ENCODE assay signal across 22 mouse cellular contexts in the genomic region with DNA sequence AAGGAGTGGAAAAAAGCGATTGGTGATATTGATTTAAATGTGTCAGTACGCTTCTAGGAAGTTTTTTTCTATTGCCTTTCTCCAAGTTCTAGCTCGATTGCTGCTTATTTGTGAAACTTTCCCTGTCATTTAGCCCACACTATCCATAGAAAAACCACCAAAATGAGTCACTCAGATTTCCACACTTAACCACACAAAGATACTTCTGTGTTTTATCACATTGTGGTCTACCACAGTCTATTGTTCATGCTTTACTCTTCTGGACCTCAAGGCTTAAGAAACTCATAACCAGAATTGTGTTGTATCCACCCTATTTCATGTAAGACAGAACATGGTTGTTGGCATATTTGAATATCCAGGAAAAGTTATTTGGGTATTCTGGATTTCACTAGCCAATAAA.
A peak's percentile ranks its signal among the peaks of the same experiment; 100 is the strongest.
DNase-seq lines count a peak whose midpoint lies in the region; ATAC-seq and TF ChIP-seq lines count a peak whose summit lies in the region.
"Had no signal": no experiment of that assay in that cellular context is flagged by ENCODE, and none has a peak within 500 bp of the region (broad histone marks: within the 10 kb centered on the region; RNA-seq: fewer than 3 reads in every experiment).

No protein-coding gene starts in this region.

- intact Hi-C loops in heart, postnatal 14 days (cut with DNase I): no loop called here

- no peaks in the 10 kb centered on the region for H3K9me3 ChIP-seq in MEL (replicated peaks; ENCODE audit: insufficient read depth, low read length)
- H3K9me3 ChIP-seq: embryonic facial prominence, embryonic 13.5 days; forebrain, embryonic 10.5 days; heart, embryonic 15.5 days; hindbrain, embryonic 10.5 days had no signal

- H3K4me3 ChIP-seq in MEL (ENCODE audit: control insufficient read depth in 1 of 2, insufficient read depth in 1 of 2, low read depth in 2 of 2, low read length in 2 of 2): no peak overlapping the region
- H3K4me3 ChIP-seq: embryonic facial prominence, embryonic 13.5 days; forebrain, embryonic 10.5 days; heart, adult 2 months; heart, embryonic 15.5 days; hindbrain, embryonic 10.5 days had no signal

- H3K9ac ChIP-seq in MEL (ENCODE audit: control insufficient read depth, low read depth, low read length, poor library complexity, severe bottlenecking): no peak overlapping the region
- H3K9ac ChIP-seq: embryonic facial prominence, embryonic 13.5 days; heart, embryonic 15.5 days; hindbrain, embryonic 14.5 days had no signal

- no peaks in the 10 kb centered on the region for H3K4me1 ChIP-seq in MEL (ENCODE audit: control insufficient read depth in 1 of 2, insufficient read depth in 2 of 2, low read length in 2 of 2)
- H3K4me1 ChIP-seq: embryonic facial prominence, embryonic 13.5 days; forebrain, embryonic 10.5 days; heart, embryonic 15.5 days; hindbrain, embryonic 10.5 days had no signal

- DNase-seq in 3134 (ENCODE audit: extremely low read depth, insufficient read length, low spot score) (peak; percentile 42), MEL (ENCODE audit: low read depth, low spot score) (peak; percentile 3)
- no peak for DNase-seq in heart, postnatal 14 days
- no peak for DNase-seq in adrenal gland, adult (ENCODE audit: inconsistent age in 2 of 2, low spot score in 1 of 2)
- no peak for DNase-seq in frontal cortex, adult 2 months (ENCODE audit: extremely low spot score in 1 of 2, low spot score in 1 of 2)
- DNase-seq: adrenal gland, postnatal 10 days; cerebellum, adult 11 months; cerebellum, adult 8-10 months; gastrocnemius, postnatal 10 days; heart, adult 2 months had no signal

- no peak overlapping the region for H3K27ac ChIP-seq in MEL (ENCODE audit: control insufficient read depth, low read depth, low read length)
- H3K27ac ChIP-seq: embryonic facial prominence, embryonic 13.5 days; forebrain, embryonic 10.5 days; heart, adult 2 months; heart, embryonic 15.5 days; hindbrain, embryonic 10.5 days; hindbrain, embryonic 14.5 days had no signal

- peak; percentile 83 for ATAC-seq in common myeloid progenitor, adult 5-6 weeks (replicated peaks; ENCODE audit: low read depth, poor library complexity, severe bottlenecking)
- ATAC-seq in megakaryocyte, adult 5-6 weeks (ENCODE audit: poor library complexity, severe bottlenecking): 0 out of 2 replicates have a peak, but pooled peaks have one; percentile 12
- no peak for ATAC-seq in inflammation-experienced regulatory T-cells, adult 6 months
- ATAC-seq: CD4-positive, CD25-positive, alpha-beta regulatory T cell, adult 4 months; forebrain, embryonic 14.5 days; intestine, embryonic 16.5 days had no signal

- no peak for TF ChIP-seq CTCF in MEL (IDR thresholded peaks at IDR 0.05 in 2 of 3, conservative IDR thresholded peaks at IDR 0.05 in 1 of 3; ENCODE audit: control insufficient read depth in 1 of 3, insufficient read depth in 1 of 3, low read depth in 2 of 3, low read length in 3 of 3, poor library complexity in 1 of 3, severe bottlenecking in 1 of 3)

- TF ChIP-seq POLR2A in MEL (IDR thresholded peaks at IDR 0.05; ENCODE audit: control insufficient read depth in 1 of 2, insufficient read depth in 1 of 2, low read depth in 1 of 2, low read length in 2 of 2, poor library complexity in 1 of 2): no peak

- no peaks in the 10 kb centered on the region for H3K36me3 ChIP-seq in MEL (ENCODE audit: control insufficient read depth in 1 of 2, insufficient read depth in 2 of 2, low read length in 2 of 2)
- H3K36me3 ChIP-seq: embryonic facial prominence, embryonic 13.5 days; forebrain, embryonic 10.5 days; G1E; heart, embryonic 15.5 days; hindbrain, embryonic 10.5 days had no signal

- H3K79me2 ChIP-seq in MEL (ENCODE audit: control insufficient read depth, insufficient read depth, low read length, poor library complexity): no peaks in the 10 kb centered on the region

- TF ChIP-seq RAD21 in MEL (IDR thresholded peaks at IDR 0.05; ENCODE audit: low read depth, low read length): no peak

- peaks cover 0 to 3% of the 10 kb centered on the region in 2 experiments; a peak in 1 of 4 replicates for H3K27me3 ChIP-seq in MEL (ENCODE audit: control insufficient read depth in 1 of 2, insufficient read depth in 2 of 2, low read length in 2 of 2)
- H3K27me3 ChIP-seq: embryonic facial prominence, embryonic 13.5 days; heart, embryonic 15.5 days had no signal

- no peak for TF ChIP-seq EP300 in MEL (IDR thresholded peaks at IDR 0.05; ENCODE audit: low read depth in 1 of 2, low read length in 2 of 2)

TF ChIP-seq in MEL, 35 proteins besides CTCF, POLR2A, EP300 and RAD21:
- no peak for TF ChIP-seq MAZ (IDR thresholded peaks at IDR 0.05; ENCODE audit: low read depth, low read length)
- peak; percentile 45; the same call in 1 of the 2 replicates for TF ChIP-seq RCOR1 (IDR thresholded peaks at IDR 0.05; ENCODE audit: low read depth, low read length)

Comparison
In these comparisons a context has a peak if more than half of its experiments do, and no peak if none do; other contexts are left out.
1. DNase-seq: peak in 3134 (single experiment) and MEL (single experiment); none in heart, postnatal 14 days (0 of 2), adrenal gland, adult (0 of 2) and frontal cortex, adult 2 months (0 of 2).